Comparison of ENCODE assay signal across 8 mouse cellular contexts in the genomic region with DNA sequence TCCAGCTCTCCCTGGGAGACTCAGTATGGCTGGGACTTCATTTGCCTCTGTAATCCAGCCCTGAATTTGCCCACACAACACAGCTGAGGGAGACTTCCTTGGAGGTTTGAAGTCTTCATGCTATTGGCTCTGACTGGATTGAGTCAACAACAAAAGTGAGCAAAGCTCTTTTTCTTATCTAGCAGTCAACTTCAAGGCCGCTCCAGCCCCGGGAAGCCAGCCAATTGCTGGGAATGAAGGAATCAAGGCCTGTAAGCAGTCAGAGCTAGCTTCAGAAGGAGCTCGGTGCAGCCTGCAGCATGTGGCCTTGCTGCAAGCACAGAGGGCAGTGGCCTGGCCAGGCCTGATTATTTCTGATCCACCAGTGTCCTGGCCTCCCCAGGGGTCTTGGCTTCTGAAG. TPM values are rescaled to one million over a fixed set of nuclear protein-coding genes. Genes with fewer than 3 reads are reported as not detected.
A peak's percentile ranks its signal among the peaks of the same experiment; 100 is the strongest.
DNase-seq lines count a peak whose midpoint lies in the region; ATAC-seq and TF ChIP-seq lines count a peak whose summit lies in the region.

No protein-coding gene starts in this region.

- intact Hi-C loops in heart, postnatal 10 days (cut with DNase I): no loop called here

- no peak for TF ChIP-seq CTCF in embryonic fibroblast, embryonic 13.5 days (IDR thresholded peaks at IDR 0.05; ENCODE audit: borderline replicate concordance, insufficient read depth, low read length)

- ATAC-seq in midbrain, embryonic 15.5 days (replicated peaks): no peak
- ATAC-seq in midbrain, embryonic 16.5 days: no peak
- no peak for ATAC-seq in megakaryocyte-erythroid progenitor cell, adult 5-6 weeks (replicated peaks; ENCODE audit: low FRiP score, low TSS enrichment, poor library complexity, severe bottlenecking)

- DNase-seq in heart, postnatal 10 days: peak; percentile 93 to 94
- peak; percentile 79 for DNase-seq in large intestine, adult 2 months (ENCODE audit: low read depth, low spot score)
- peak; percentile 93 for DNase-seq in lung, postnatal 25 days (ENCODE audit: low spot score)
- DNase-seq in urinary bladder, adult 2 months (ENCODE audit: low spot score): peak; percentile 51

- peak overlapping the region; percentile 60 for H3K27ac ChIP-seq in midbrain, embryonic 15.5 days
- H3K27ac ChIP-seq in midbrain, embryonic 16.5 days (ENCODE audit: low read length): no peak overlapping the region
- peak overlapping the region; percentile 28 for H3K27ac ChIP-seq in embryonic fibroblast, embryonic 13.5 days (ENCODE audit: insufficient read depth, low read length)

- H3K36me3 ChIP-seq in midbrain, embryonic 15.5 days (replicated peaks): no peaks in the 10 kb centered on the region
- no peaks in the 10 kb centered on the region for H3K36me3 ChIP-seq in midbrain, embryonic 16.5 days (ENCODE audit: control insufficient read depth, insufficient read depth, low read length)

- no peak overlapping the region for H3K9ac ChIP-seq in midbrain, embryonic 15.5 days
- no peak overlapping the region for H3K9ac ChIP-seq in midbrain, embryonic 16.5 days (ENCODE audit: low read depth, low read length)

- no peaks in the 10 kb centered on the region for H3K9me3 ChIP-seq in midbrain, embryonic 15.5 days
- no peaks in the 10 kb centered on the region for H3K9me3 ChIP-seq in midbrain, embryonic 16.5 days (replicated peaks; ENCODE audit: control insufficient read depth, low read length, poor library complexity, severe bottlenecking)

- no peak overlapping the region for H3K4me2 ChIP-seq in midbrain, embryonic 15.5 days
- H3K4me2 ChIP-seq in midbrain, embryonic 16.5 days (ENCODE audit: low read length): no peak overlapping the region

- H3K27me3 ChIP-seq in midbrain, embryonic 15.5 days (replicated peaks): no peaks in the 10 kb centered on the region
- H3K27me3 ChIP-seq in midbrain, embryonic 16.5 days (ENCODE audit: control insufficient read depth, insufficient read depth, low read depth, low read length): no peaks in the 10 kb centered on the region

- H3K4me3 ChIP-seq in midbrain, embryonic 15.5 days: no peak overlapping the region
- no peak overlapping the region for H3K4me3 ChIP-seq in midbrain, embryonic 16.5 days (ENCODE audit: low read depth, low read length)
- H3K4me3 ChIP-seq in embryonic fibroblast, embryonic 13.5 days (ENCODE audit: insufficient read depth, low read length): no peak overlapping the region

- H3K4me1 ChIP-seq in midbrain, embryonic 15.5 days: peaks cover 6% of the 10 kb centered on the region; the same call in 1 of the 2 replicates
- H3K4me1 ChIP-seq in midbrain, embryonic 16.5 days (ENCODE audit: control insufficient read depth, insufficient read depth, low read length): no peaks in the 10 kb centered on the region
- peaks cover 5% of the 10 kb centered on the region; the same call in 1 of the 2 replicates for H3K4me1 ChIP-seq in embryonic fibroblast, embryonic 13.5 days (ENCODE audit: control insufficient read depth, insufficient read depth, low read length)

- no peak for TF ChIP-seq POLR2A in embryonic fibroblast, embryonic 13.5 days (IDR thresholded peaks at IDR 0.05; ENCODE audit: low read depth, low read length)

- WGBS in midbrain, embryonic 15.5 days: 29% methylated on average over 3 of the region's 3 CpGs
- 34% methylated on average over 3 of the region's 3 CpGs for WGBS in midbrain, embryonic 16.5 days
- 15% methylated on average over 3 of the region's 3 CpGs for WGBS in large intestine, adult 2 months

RNA-seq across cellular contexts. Expression of a gene that starts 16.1 kb away (rescaled TPM):
- polyA plus RNA-seq in midbrain, embryonic 15.5 days (2015; fragmentation: Nextera tagmentation; extraction: Ambion mirVana): 3.7 and 4.3 TPM in 2 replicates
- 4.2 and 5.0 TPM in 2 replicates for polyA plus RNA-seq in midbrain, embryonic 16.5 days (2015; fragmentation: Nextera tagmentation; extraction: Ambion mirVana)
- 1.5 and 1.9 TPM in 2 replicates for polyA plus RNA-seq in embryonic fibroblast, embryonic 13.5 days (2011; ENCODE audit: insufficient read length, low read depth, missing spikeins)
- total RNA-seq in heart, postnatal 10 days (2021): under 1 TPM; 0.40 to 0.41 TPM
- 0.26 and 0.31 TPM in 2 replicates for polyA plus RNA-seq in large intestine, adult 2 months (2012; rRNA removed)
- polyA plus RNA-seq in urinary bladder, adult 2 months (2012; rRNA removed): 0.59 and 0.99 TPM in 2 replicates
- not detected in 2 replicates for total RNA-seq in megakaryocyte-erythroid progenitor cell, adult 5-6 weeks (2014; fragmentation: Nextera tagmentation)
- total RNA-seq in megakaryocyte-erythroid progenitor cell, adult 5-6 weeks (2017): not detected in 2 replicates
